In the genomic region with DNA sequence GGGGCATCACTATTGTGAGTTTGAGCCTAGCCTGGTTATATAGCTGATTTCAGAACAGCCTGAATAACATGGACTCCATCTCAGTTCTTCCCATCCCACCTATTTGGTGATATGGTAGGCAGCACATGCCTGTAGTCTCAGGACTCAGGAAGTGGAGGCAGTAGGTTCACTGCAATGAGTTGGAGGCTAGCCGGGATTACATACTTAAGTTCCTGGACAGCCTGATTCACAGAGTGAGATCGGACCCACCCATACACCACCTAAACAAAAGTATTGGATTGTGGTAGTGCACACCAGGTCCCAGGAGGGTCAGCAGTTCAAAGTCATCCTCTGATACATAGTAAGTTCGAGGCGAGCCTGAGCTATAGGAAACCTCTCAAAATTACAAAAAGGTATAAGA, we compare ENCODE assay signal across 1 mouse cellular context.
TF ChIP-seq lines count a peak whose summit lies in the region.

No protein-coding gene starts in this region.

TF ChIP-seq in CH12.LX, 34 proteins besides CTCF, POLR2A, EP300 and RAD21:
- TF ChIP-seq ZMIZ1 (IDR thresholded peaks at IDR 0.05; ENCODE audit: low read depth, low read length) (no peak), ETS1 (conservative IDR thresholded peaks at IDR 0.05; ENCODE audit: low read depth, low read length) (no peak), MAX (IDR thresholded peaks at IDR 0.05; ENCODE audit: low read length) (no peak), MYC (IDR thresholded peaks at IDR 0.05; ENCODE audit: low read depth, low read length) (peak; percentile 17; the same call in 1 of the 2 replicates), ZC3H11A (IDR thresholded peaks at IDR 0.05; ENCODE audit: low read depth, low read length) (no peak), SIN3A (IDR thresholded peaks at IDR 0.05; ENCODE audit: low read length) (peak; percentile 9; the same call in 1 of the 2 replicates), JUN (IDR thresholded peaks at IDR 0.05; ENCODE audit: insufficient read depth, low read depth, low read length) (no peak), NRF1 (IDR thresholded peaks at IDR 0.05; ENCODE audit: low read depth, low read length) (no peak), MAFK (IDR thresholded peaks at IDR 0.05; ENCODE audit: insufficient replicate concordance, low read length) (no peak), USF2 (conservative IDR thresholded peaks at IDR 0.05; ENCODE audit: low read depth, low read length) (no peak), TCF12 (IDR thresholded peaks at IDR 0.05; ENCODE audit: low read depth, low read length) (no peak)
TF ChIP-seq in CH12.LX: peak in this region for 2.
